Mouse (Mus musculus) subcutaneous adipose tissue, adult 2 months (tissue): ENCODE results near the gene Dip2a. TPM values are rescaled to one million over a fixed set of nuclear protein-coding genes. Genes with fewer than 3 reads are reported as not detected.

Experiments used
- polyA plus RNA-seq: library from polyadenylated mRNA; depleted of rRNA; stranded (reverse); fragments of >200 nt; gene quantifications from 2 replicates; pipeline ENCODE4 v1.2.3, GENCODE M21; 2012; ENCODE audit warnings: low replicate concordance; rRNA removed

The Dip2a gene
- 20.5 and 30.7 TPM in 2 replicates for polyA plus RNA-seq

DNA sequence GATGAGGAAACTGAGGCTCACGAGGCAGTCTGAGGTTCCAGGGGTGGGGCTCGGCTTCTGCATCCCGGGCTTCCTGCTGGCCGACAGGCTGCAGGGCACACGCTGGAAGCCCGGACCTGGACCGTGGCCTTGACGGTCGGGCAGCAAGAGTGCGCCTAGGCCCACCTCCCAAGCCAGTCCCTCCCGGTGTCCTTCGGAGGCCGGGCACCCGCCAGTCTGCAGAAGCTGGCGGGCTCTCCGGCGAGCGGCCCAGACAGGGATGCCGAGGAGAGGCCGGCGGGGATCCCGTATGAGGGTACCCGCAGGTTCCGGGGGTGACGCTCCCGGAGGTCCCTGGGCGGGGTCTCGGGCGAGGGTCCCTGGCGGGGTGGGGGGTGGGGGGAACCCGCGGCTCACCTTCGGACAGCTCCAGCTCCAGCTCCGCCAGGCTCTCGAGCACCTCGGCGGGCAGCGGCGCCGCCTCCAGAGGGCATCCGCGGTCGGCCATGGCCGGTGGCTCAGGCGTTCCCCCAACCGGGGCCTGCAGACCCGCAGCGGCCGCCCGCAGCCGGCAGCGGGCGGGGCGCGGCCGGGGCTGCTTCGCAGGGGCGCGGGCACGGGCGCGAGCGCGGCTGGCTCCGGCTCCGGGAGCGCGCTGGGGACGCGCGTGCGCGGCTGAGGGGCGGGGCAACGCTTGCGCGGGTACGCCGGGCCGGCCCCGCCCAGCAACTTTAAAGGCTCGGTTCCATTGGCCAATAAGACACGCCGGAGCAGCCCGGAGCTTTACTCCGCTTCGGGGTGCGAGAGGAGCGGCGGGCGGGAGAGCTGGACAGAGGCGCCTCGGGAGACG, at the start of gene Dip2a:
Gene Dip2a (minus strand): TSS at position 581 of the 829 bp plus-strand sequence.

DNA sequence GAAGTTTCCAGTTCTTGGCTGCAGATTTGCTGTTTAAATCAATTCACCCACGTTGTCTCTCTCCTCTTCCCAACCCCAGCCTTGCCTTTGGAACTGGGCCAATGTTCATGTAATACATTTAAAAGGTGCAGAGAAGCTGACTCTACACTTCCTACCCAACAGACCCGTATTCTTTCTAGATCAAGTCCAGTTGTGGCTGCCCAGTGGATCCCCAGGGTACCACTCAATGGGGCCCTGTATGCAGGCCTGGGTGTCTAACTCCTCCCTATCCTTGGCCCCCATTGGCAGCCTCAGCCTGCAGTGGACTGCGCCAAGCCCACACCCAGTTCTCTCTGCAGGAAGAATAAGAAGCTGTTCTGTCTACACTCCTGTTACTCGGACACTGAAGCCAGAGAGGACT, 91.6 kb downstream of the Dip2a start, which contains the start of gene S100b:
Gene S100b (plus strand): TSS at position 318 of the 400 bp plus-strand sequence.

DNA sequence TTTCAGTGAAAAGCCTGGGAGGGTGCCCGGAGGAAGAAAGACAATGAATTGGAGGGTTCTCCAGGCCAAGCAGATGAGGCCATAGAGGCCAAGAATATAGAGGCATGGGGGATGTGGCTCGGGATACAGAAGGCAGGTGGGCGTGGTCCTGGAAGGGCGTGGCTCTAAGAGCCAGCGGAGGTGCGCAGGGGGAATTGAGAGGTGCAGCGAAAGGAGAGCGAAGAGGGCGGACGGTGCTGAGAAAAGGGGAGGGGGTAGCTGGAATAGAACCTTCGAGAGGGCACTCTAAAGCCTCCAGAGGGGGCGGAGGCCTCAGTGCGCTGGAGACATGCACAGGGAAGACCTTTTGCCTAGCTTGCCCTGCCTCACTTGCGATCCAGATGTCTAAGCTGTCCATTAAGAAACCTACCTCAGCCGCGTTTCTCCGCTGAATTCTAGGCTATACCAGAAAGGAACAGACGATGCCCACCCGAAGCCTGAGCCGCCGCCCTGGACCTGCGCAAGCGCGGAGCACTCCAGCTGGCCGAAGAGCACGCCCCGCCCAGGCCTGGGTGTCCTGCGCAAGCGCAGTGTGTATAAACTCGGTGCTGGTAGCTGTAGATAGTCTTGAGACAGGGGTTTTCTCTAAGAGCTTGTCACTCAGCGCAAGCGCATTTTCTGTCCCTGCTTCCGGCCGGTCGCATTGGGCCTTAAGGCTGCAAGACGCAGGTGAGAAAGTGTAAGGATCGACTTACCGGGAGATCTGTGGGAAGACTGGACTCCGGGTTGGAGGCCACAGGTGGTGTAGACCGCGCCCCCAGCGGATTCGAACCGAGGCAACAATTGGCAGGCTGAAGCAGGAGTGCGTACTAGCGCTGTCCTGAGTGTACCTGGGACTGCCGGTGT, 107.5 kb downstream of the Dip2a start, which contains the start of gene Prmt2:
Gene Prmt2 (minus strand): TSS at position 525 of the 885 bp plus-strand sequence.

Other genes with a start within 250 kb of the Dip2a start
- gene Slc5a4b, start 234.3 kb downstream of the Dip2a start, polyA plus RNA-seq, result not detected in 2 replicates
- gene Slc5a4a, start 197.8 kb downstream of the Dip2a start, polyA plus RNA-seq, result not detected in 2 replicates
- gene Prmt2, start 107.4 kb downstream of the Dip2a start, polyA plus RNA-seq, result 39.5 and 46.3 TPM in 2 replicates
- gene S100b, start 91.4 kb downstream of the Dip2a start, polyA plus RNA-seq, result 2.2 and 21.1 TPM in 2 replicates
- not detected in 2 replicates for gene AC141477.1, start 95.2 kb upstream of the Dip2a start, polyA plus RNA-seq
- 12.7 and 19.0 TPM in 2 replicates for gene Pcnt, start 97.5 kb upstream of the Dip2a start, polyA plus RNA-seq
- gene 2610028H24Rik, start 103.8 kb upstream of the Dip2a start, polyA plus RNA-seq, result not detected in 2 replicates
- gene Mcm3ap, start 123.6 kb upstream of the Dip2a start, polyA plus RNA-seq, result 21.5 and 32.8 TPM in 2 replicates
- 2.2 and 3.1 TPM in 2 replicates for gene Ybey, start 123.8 kb upstream of the Dip2a start, polyA plus RNA-seq
- 36.3 and 48.7 TPM in 2 replicates for gene Lss, start 186.3 kb upstream of the Dip2a start, polyA plus RNA-seq
- not detected in 2 replicates for gene Spatc1l, start 217.0 kb upstream of the Dip2a start, polyA plus RNA-seq
- gene Ftcd, start 230.4 kb upstream of the Dip2a start, polyA plus RNA-seq, result not detected in 2 replicates